Mouse (Mus musculus) myocyte (in vitro differentiated cells): ENCODE data around the gene Ubtd2.

Source experiments
- E2F4 ChIP-seq: IDR thresholded peaks from one replicate; pipeline ENCODE4 v1.6.1; 2011; ENCODE audit warnings: mild to moderate bottlenecking, control low read depth, moderate library complexity; ENCODE audit not compliant: insufficient read depth
- MYOD1 ChIP-seq, 3 experiments: IDR thresholded peaks; one replicate each; pipeline ENCODE4 v1.6.1; 2011; ENCODE audit warnings: control low read depth in 2 of 3, low read depth in 2 of 3, mild to moderate bottlenecking in 2 of 3, moderate library complexity in 1 of 3; ENCODE audit not compliant: insufficient read length in 2 of 3, control insufficient read depth in 1 of 3
- POLR2A ChIP-seq: IDR thresholded peaks from one replicate; pipeline ENCODE4 v1.6.1; 2011; ENCODE audit warnings: low read depth, mild to moderate bottlenecking, control low read depth, moderate library complexity; ENCODE audit not compliant: insufficient read length
- REST ChIP-seq: IDR thresholded peaks from one replicate; pipeline ENCODE4 v1.6.1; 2011; ENCODE audit warnings: mild to moderate bottlenecking, control low read depth, moderate library complexity; ENCODE audit not compliant: insufficient read depth, insufficient read length
- TCF12 ChIP-seq: IDR thresholded peaks from one replicate; pipeline ENCODE4 v1.6.1; 2011; ENCODE audit warnings: mild to moderate bottlenecking, control low read depth; ENCODE audit not compliant: poor library complexity, insufficient read depth, severe bottlenecking

GRCm38 (mm10) chr11:32534453-32535075, 79.4 kb downstream of the Ubtd2 start:
- no peak for TF ChIP-seq POLR2A
- no peak for TF ChIP-seq MYOD1 (IDR thresholded peaks at IDR 0.05; ENCODE audit: control insufficient read depth in 1 of 3, insufficient read length in 2 of 3, low read depth in 2 of 3)
- no peak for TF ChIP-seq REST
- no peak for TF ChIP-seq E2F4
- no peak for TF ChIP-seq TCF12
